Mouse (Mus musculus): ENCODE results near the gene Slc30a1.

The Slc30a1 gene

GRCm38 (mm10) chr1:191896806-191897552, 9.6 kb upstream of the Slc30a1 start:
- peak; percentile 97 for DNase-seq

- no peak for DNase-seq
Observed at GRCm38 (mm10) chr1:191905637-191906533, 682 bp upstream of the Slc30a1 start.

- DNase-seq, result peak; percentile 98
Observed at GRCm38 (mm10) chr1:191907431-191907810, 854 bp downstream of the Slc30a1 start.

GRCm38 (mm10) chr1:191908906-191909305, 2.3 kb downstream of the Slc30a1 start:
- no peak for DNase-seq

- peak; percentile 90 for DNase-seq
Observed at GRCm38 (mm10) chr1:191909316-191909715, 2.7 kb downstream of the Slc30a1 start.

GRCm38 (mm10) chr1:191910646-191911045, 4.1 kb downstream of the Slc30a1 start:
- DNase-seq, result peak; percentile 79

GRCm38 (mm10) chr1:191911067-191911668, 4.6 kb downstream of the Slc30a1 start:
- no peak for DNase-seq

GRCm38 (mm10) chr1:191914647-191915046, 8.1 kb downstream of the Slc30a1 start:
- peak; percentile 45 for DNase-seq

- peak; percentile 74 for DNase-seq
Observed at GRCm38 (mm10) chr1:191915586-191915985, 9.0 kb downstream of the Slc30a1 start.

- DNase-seq, result peak; percentile 87
Observed at GRCm38 (mm10) chr1:191916876-191917275, 10.3 kb downstream of the Slc30a1 start.

- DNase-seq, result peak; percentile 52
Observed at GRCm38 (mm10) chr1:191919336-191919735, 12.8 kb downstream of the Slc30a1 start.

GRCm38 (mm10) chr1:191921701-191922100, 15.1 kb downstream of the Slc30a1 start:
- peak; percentile 72 for DNase-seq

- peak; percentile 51 for DNase-seq
Observed at GRCm38 (mm10) chr1:191925496-191925895, 18.9 kb downstream of the Slc30a1 start.

- peak; percentile 66 for DNase-seq
Observed at GRCm38 (mm10) chr1:191926681-191927080, 20.1 kb downstream of the Slc30a1 start.

- DNase-seq, result peak; percentile 78
Observed at GRCm38 (mm10) chr1:191928345-191928744, 21.8 kb downstream of the Slc30a1 start.

- DNase-seq, result peak; percentile 92
Observed at GRCm38 (mm10) chr1:191929065-191929464, 22.5 kb downstream of the Slc30a1 start.

- DNase-seq, result peak; percentile 93
Observed at GRCm38 (mm10) chr1:191929897-191930524, 23.4 kb downstream of the Slc30a1 start.

GRCm38 (mm10) chr1:191930525-191931105, 24.0 kb downstream of the Slc30a1 start:
- peak; percentile 79 for DNase-seq

- DNase-seq, result peak; percentile 77
Observed at GRCm38 (mm10) chr1:191932286-191932985, 25.9 kb downstream of the Slc30a1 start.

GRCm38 (mm10) chr1:191932986-191933632, 26.5 kb downstream of the Slc30a1 start:
- peak; percentile 78 for DNase-seq

- peak; percentile 87 for DNase-seq
Observed at GRCm38 (mm10) chr1:191943638-191944037, 37.1 kb downstream of the Slc30a1 start.
